Mouse (Mus musculus) G1E (cell line): Measurements from ENCODE around the gene Slc29a2. TPM values are rescaled to one million over a fixed set of nuclear protein-coding genes. Genes with fewer than 3 reads are reported as not detected.

Experiments
- ATAC-seq: 2 replicates; pipeline ENCODE4 v1.8.0; 2016; ENCODE audit warnings: mild to moderate bottlenecking; ENCODE audit not compliant: insufficient number of reproducible peaks, poor library complexity, low FRiP score, severe bottlenecking; ENCODE audit errors: extremely low read depth
- DNase-seq: peaks from one replicate; pipeline ENCODE4 v3.0.0; 2012; ENCODE audit warnings: low spot score
- H3K27me3 ChIP-seq: 2 replicates; pipeline ENCODE4 v1.6.1; 2012; ENCODE audit warnings: mild to moderate bottlenecking, low read length, inconsistent platforms; ENCODE audit not compliant: insufficient read depth
- H3K36me3 ChIP-seq: replicated peaks from 2 replicates; pipeline ENCODE3; 2012; ENCODE audit warnings: mild to moderate bottlenecking, inconsistent platforms
- H3K4me1 ChIP-seq: 2 replicates; pipeline ENCODE4 v1.6.1; 2012; ENCODE audit warnings: low read depth, low read length, inconsistent platforms, mixed read lengths; ENCODE audit not compliant: insufficient read depth
- H3K4me3 ChIP-seq: 2 replicates; pipeline ENCODE4 v1.5.1; 2012; ENCODE audit warnings: low read depth, mild to moderate bottlenecking, inconsistent platforms, low read length, moderate library complexity, mixed read lengths
- H3K9me3 ChIP-seq: replicated peaks from 2 replicates; pipeline ENCODE4 v1.6.1; 2012; ENCODE audit warnings: inconsistent platforms
- CTCF ChIP-seq: IDR thresholded peaks from 2 replicates; pipeline ENCODE4 v1.5.1; 2012; ENCODE audit warnings: low read depth, low read length, inconsistent platforms, mixed read lengths
- GATA1 ChIP-seq: IDR thresholded peaks from 2 replicates; pipeline ENCODE4 v1.6.1; 2012; ENCODE audit warnings: borderline replicate concordance, low read length, inconsistent platforms, mixed read lengths
- GATA2 ChIP-seq: IDR thresholded peaks from 2 replicates; pipeline ENCODE4 v1.6.1; 2012; ENCODE audit warnings: low read depth, low read length, inconsistent platforms, borderline replicate concordance
- POLR2AphosphoS5 ChIP-seq: IDR thresholded peaks from 2 replicates; pipeline ENCODE4 v1.6.1; 2012; ENCODE audit warnings: low read depth, low read length, inconsistent platforms; ENCODE audit not compliant: insufficient replicate concordance
- TAL1 ChIP-seq: conservative IDR thresholded peaks from 2 replicates; pipeline ENCODE4 v1.6.1; 2012; ENCODE audit warnings: low read depth, low read length, inconsistent platforms, mixed read lengths
- polyA plus RNA-seq: library from polyadenylated mRNA; stranded (reverse); fragments of >175 nt; gene quantifications from 2 replicates; pipeline ENCODE4 v1.2.3, GENCODE M21; 2012
- total RNA-seq, 2 experiments: library from RNA; stranded (forward) in 1 of 2; stranded (reverse) in 1 of 2; fragments of 200-1000 nt in 1 of 2; fragments of >200 nt in 1 of 2; fragmentation: Nextera tagmentation in 1 of 2; gene quantifications; 2 replicates each; pipeline ENCODE4 v1.2.3; 2014 to 2017

Slc29a2 gene
- total and polyA plus RNA-seq, 3 experiments: 1.7 to 5.9 (median 5.8) TPM

GRCm38 (mm10) chr19:5057876-5058775 is 34.5 kb downstream of the Slc29a2 start:
- DNase-seq: no peak

GRCm38 (mm10) chr19:5058801-5059771 is 35.4 kb downstream of the Slc29a2 start:
- Histone ChIP-seq H3K9me3 (no peaks in the 10 kb centered on the region), H3K4me3 (no peak overlapping the region; the same call in 1 of the 2 replicates), H3K36me3 (peaks cover 4% of the 10 kb centered on the region), H3K4me1 (peaks cover 39% of the 10 kb centered on the region), H3K27me3 (peaks cover 25% of the 10 kb centered on the region)
- ATAC-seq (no peak), DNase-seq (no peak)
- TF ChIP-seq GATA2 (no peak), GATA1 (no peak), TAL1 (no peak), CTCF (no peak)

More at GRCm38 (mm10) chr19:5057876-5058775, 34.5 kb downstream of the Slc29a2 start:
- no peak for TF ChIP-seq TAL1
- TF ChIP-seq GATA2: no peak
- no peak for TF ChIP-seq GATA1
- no peak for TF ChIP-seq POLR2AphosphoS5
- TF ChIP-seq CTCF: no peak
- Histone ChIP-seq H3K27me3 (peaks cover 25% of the 10 kb centered on the region), H3K4me3 (no peak overlapping the region), H3K9me3 (no peaks in the 10 kb centered on the region), H3K36me3 (peaks cover 4% of the 10 kb centered on the region), H3K4me1 (peaks cover 44% of the 10 kb centered on the region)
- no peak for ATAC-seq

- no peaks in the 10 kb centered on the region for H3K9me3 ChIP-seq
- TF ChIP-seq GATA2 (no peak), POLR2AphosphoS5 (no peak), CTCF (no peak), TAL1 (no peak), GATA1 (no peak)
- DNase-seq: peak; percentile 42
Measured at GRCm38 (mm10) chr19:5060365-5061330, 37.0 kb downstream of the Slc29a2 start.

GRCm38 (mm10) chr19:5062041-5062440 is 38.4 kb downstream of the Slc29a2 start:
- no peak for ATAC-seq
- peaks cover 18% of the 10 kb centered on the region; the same call in 1 of the 2 replicates for H3K27me3 ChIP-seq
- no peak overlapping the region for H3K4me3 ChIP-seq
- H3K9me3 ChIP-seq: no peaks in the 10 kb centered on the region
- no peak for DNase-seq
- H3K4me1 ChIP-seq: peaks cover 36% of the 10 kb centered on the region
- TF ChIP-seq POLR2AphosphoS5 (no peak), GATA2 (no peak), TAL1 (no peak), CTCF (no peak), GATA1 (no peak)
- no peaks in the 10 kb centered on the region for H3K36me3 ChIP-seq

More at GRCm38 (mm10) chr19:5060365-5061330, 37.0 kb downstream of the Slc29a2 start:
- peaks cover 39% of the 10 kb centered on the region for H3K4me1 ChIP-seq
- no peak overlapping the region for H3K4me3 ChIP-seq
- H3K27me3 ChIP-seq: peaks cover 16% of the 10 kb centered on the region; the same call in 1 of the 2 replicates
- H3K36me3 ChIP-seq: no peaks in the 10 kb centered on the region
- ATAC-seq: no peak

GRCm38 (mm10) chr19:5062446-5062845 is 38.8 kb downstream of the Slc29a2 start:
- Histone ChIP-seq H3K9me3 (no peaks in the 10 kb centered on the region), H3K4me3 (no peak overlapping the region), H3K4me1 (peaks cover 40% of the 10 kb centered on the region), H3K27me3 (peaks cover 22% of the 10 kb centered on the region; the same call in 1 of the 2 replicates), H3K36me3 (no peaks in the 10 kb centered on the region)
- ATAC-seq (no peak), DNase-seq (no peak)
- TF ChIP-seq GATA1: no peak
- TF ChIP-seq CTCF: no peak
- no peak for TF ChIP-seq TAL1
- TF ChIP-seq POLR2AphosphoS5: no peak
- no peak for TF ChIP-seq GATA2
